Mouse (Mus musculus): ENCODE data around the gene Sdr16c6. TPM values are rescaled to one million over a fixed set of nuclear protein-coding genes. Genes with fewer than 3 reads are reported as not detected.

Gene Sdr16c6
- polyA plus RNA-seq (2015; fragmentation: Illumina TruSeq; extraction: RNeasy Lipid Tissue Mini Kit (QIAGEN cat#74804); ENCODE audit: insufficient read depth, low read depth, low replicate concordance), result not detected

GRCm38 (mm10) chr4:4077372-4077771 lies at the start of gene Sdr16c6:
Sdr16c6 (minus strand) TSS chr4:4077522.

Other genes starting within 250 kb of the Sdr16c6 start
- gene Gm11808, start 103.9 kb downstream of the Sdr16c6 start, polyA plus RNA-seq (2015; fragmentation: Illumina TruSeq; extraction: RNeasy Lipid Tissue Mini Kit (QIAGEN cat#74804); ENCODE audit: insufficient read depth, low read depth, low replicate concordance), result 70.4 TPM

All from pancreas, adult 10 weeks (tissue).